Mouse (Mus musculus): ENCODE measurements around the gene Adamts3.

The Adamts3 gene

GRCm38 (mm10) chr5:89883051-89883907 is at the start of gene Adamts3:
Gene Adamts3, minus strand, starts transcription at chr5:89883334.
- ChIA-PET CTCF (no interaction called here), POLR2A (interaction anchor here in 1 of 4 experiments (0.5 to 1.2 kb wide), 2 partner anchors 11 to 321 kb away, joined by 3 to 4 read pairs; no protein-coding TSS in a partner anchor)

DNA sequence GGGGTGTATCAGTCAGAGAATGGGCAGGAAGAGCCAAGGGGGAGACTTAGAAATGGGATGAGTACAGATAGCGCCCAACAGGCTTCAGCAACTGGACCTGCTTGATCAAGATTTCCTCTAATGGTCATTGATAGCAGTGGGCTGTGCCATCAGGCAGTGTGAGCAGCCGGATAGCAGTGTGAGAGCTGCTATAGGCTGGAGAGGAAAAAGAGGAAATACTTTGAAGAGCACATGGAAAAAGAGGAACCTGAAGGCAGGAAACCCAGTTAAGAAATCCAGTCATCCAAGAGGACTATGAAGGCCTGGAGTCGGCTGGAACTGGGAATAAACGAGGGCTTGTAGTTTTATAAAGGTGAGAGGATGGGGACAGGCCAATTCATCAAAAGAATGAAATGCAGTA is 48.4 kb upstream of the Adamts3 start:
- POLR2A ChIA-PET: no interaction called here

GRCm38 (mm10) chr5:89912359-89912758 is 29.2 kb upstream of the Adamts3 start:
- ChIA-PET POLR2A (no interaction called here), CTCF (no interaction called here)

More for the DNA sequence above, 48.4 kb upstream of the Adamts3 start:
- CTCF ChIA-PET: no interaction called here

DNA sequence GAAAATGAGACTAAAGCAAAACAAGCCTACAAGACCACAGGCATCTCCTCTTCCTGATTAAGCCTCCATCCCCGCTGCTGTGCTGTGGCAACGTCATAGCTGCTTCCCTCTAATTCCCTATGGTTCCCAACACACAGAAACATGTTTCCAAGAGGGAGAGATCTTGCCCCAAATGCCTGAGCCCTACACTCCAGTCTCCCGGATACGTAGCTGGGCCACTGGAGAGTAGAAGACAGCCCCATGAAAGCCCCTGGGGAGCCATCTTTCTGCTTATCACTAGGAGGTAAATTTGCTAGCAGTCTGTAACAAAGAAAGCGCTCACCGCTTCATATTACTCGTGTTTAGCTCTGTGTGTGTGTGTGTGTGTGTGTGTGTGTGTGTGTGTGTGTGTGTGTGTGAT is 28.8 kb upstream of the Adamts3 start:
- ChIA-PET POLR2A (no interaction called here), CTCF (no interaction called here)

DNA sequence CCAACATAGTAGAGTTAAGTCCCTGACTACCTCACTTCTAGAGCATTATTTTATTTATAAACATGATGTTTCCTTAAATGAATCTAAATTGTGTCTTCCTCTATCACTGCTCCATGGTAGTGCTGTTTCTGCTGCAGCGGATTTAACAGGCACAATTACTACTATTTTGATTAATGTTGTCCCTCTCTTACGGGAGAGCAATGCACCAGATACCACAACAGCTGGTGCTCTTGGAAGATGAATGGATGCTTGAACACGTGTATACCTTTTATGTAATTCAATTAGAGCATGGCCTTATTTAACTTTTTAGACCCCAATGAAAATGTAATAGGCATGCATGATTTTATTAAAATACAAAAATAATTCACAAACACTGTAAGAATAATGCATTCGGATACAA is 28.4 kb upstream of the Adamts3 start:
- ChIA-PET CTCF (no interaction called here), POLR2A (no interaction called here)

- ChIA-PET CTCF (no interaction called here), POLR2A (interaction anchor here in 1 of 4 experiments (0.5 kb wide), 1 partner anchor 307 kb away, joined by 3 read pairs; no protein-coding TSS in a partner anchor)
Measured at GRCm38 (mm10) chr5:89906884-89907431, 23.8 kb upstream of the Adamts3 start.

DNA sequence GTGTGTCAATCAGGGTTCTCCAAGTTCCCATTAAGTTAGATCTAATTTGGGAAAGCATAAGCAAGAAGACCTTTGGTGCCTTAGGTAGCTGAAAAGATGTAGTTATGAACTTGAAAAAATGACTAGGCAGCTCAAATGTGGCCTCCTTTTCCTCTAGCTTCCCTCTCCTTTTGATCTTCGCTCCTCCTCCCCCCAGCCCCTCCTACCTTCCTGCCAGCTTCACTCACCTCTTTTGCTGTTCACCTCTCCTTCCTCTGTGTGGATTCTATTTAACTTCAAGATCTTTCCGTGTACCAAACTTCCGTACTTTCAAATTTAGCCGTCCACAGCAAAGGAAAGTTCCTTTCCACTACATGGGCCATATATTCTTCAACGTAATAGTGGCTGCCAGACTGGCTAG is 17.9 kb upstream of the Adamts3 start:
- CTCF ChIA-PET: no interaction called here

DNA sequence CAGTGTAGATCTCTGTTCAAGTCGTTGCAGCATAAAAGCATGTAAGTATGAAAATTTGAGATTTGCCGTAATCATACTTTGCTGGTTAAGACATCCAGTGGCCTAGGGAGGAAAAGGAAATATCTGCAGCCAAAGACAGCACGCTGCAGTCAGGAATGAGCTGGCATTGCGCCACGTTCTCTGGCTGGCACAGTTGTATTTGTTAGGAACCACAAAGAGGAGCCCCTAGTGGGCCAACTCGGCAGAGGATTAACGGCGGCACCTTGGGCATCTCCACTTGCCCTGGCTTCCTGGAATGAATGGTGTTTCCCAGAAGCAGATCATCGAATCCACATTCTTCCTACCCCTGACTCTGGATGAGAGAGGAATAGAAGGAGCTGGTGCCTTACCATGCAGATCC is 14.4 kb upstream of the Adamts3 start:
- POLR2A ChIA-PET: no interaction called here
- CTCF ChIA-PET: no interaction called here

More for the DNA sequence above, 17.9 kb upstream of the Adamts3 start:
- POLR2A ChIA-PET: no interaction called here

GRCm38 (mm10) chr5:89895520-89895919 is 12.4 kb upstream of the Adamts3 start:
- ChIA-PET POLR2A (interaction anchor here in 1 of 4 experiments (0.7 kb wide), 1 partner anchor 206 kb away, joined by 5 read pairs; no protein-coding TSS in a partner anchor), CTCF (no interaction called here)

GRCm38 (mm10) chr5:89884991-89885390 is 1.9 kb upstream of the Adamts3 start:
- POLR2A ChIA-PET: interaction anchor here in 2 of 4 experiments (0.7 to 1.2 kb wide), 3 partner anchors 9 to 429 kb away, joined by 3 to 4 read pairs (median 4); no protein-coding TSS in a partner anchor
- CTCF ChIA-PET: no interaction called here

DNA sequence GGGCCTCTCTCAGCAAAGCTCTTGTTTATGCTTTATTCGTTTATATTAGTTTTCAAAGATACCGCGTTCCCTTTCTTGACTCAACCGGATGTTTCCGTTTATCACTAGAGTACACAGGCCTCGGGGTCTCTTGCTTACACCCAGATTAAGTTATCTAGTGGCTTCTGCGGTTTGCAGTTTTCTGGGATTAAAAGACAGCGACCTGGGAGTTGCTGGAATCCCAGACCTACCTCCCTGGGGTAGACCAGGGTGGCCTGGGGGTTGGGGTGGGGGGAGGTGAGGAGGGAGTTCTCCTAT is 722 bp upstream of the Adamts3 start:
- ChIA-PET CTCF (no interaction called here), POLR2A (interaction anchor here in 1 of 4 experiments (0.5 to 1.2 kb wide), 2 partner anchors 11 to 320 kb away, joined by 3 to 4 read pairs; no protein-coding TSS in a partner anchor)

DNA sequence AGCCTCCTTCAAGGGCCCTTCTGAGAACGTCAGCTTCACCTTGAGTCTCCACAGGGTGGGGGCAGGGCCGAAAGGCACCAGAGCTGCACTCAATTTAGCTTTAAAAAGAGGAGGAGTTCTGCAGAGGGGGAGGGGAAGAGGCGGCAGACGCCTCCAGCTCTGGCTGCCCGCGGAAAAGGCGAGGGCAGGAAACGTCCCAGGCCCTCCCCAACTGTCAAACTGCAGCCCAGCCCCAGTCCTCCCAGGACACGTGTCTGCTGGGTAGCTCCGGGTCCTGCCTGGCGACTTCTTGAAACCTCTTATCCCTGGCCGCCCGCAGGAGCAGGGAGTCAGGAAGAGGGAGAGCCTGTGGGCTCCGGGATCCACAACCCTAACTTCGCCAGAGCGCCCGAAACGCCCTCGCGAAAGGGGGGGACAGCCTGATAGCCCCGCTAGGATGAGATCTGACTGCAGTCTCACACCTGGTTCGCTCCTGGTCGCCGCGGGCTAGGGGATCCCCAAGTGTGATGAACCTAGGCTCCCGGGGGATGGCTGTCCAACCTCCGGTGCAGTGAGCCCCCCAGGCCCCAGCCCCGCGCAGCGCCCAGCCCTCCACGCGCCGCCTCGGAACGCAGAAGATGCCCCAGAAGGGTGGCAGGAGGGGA is 921 bp downstream of the Adamts3 start:
- ChIA-PET CTCF (no interaction called here), POLR2A (interaction anchor here in 1 of 4 experiments (0.6 kb wide), 1 partner anchor 1132 kb away, joined by 3 read pairs; no protein-coding TSS in a partner anchor)

DNA sequence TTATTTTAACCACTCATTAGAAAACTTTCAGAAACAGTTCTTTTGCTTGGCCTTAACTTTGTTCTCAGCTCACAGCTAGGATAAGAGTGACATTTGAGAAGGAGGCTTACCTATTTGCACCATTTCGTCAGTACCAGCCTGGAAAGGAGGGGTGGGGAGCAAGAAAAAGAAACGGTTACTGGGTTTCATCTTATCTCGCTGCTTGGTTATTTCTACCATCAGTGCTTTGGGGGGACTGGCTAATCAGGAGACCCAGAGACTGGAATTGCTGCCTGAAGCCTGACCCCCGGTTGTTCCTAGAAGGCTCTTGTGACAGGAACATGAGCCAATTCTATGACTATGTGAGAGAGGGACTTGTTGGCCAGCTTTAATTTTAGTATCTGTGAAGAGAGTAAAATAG is 1.7 kb downstream of the Adamts3 start:
- ChIA-PET CTCF (no interaction called here), POLR2A (no interaction called here)

- ChIA-PET CTCF (no interaction called here), POLR2A (interaction anchor here in 1 of 4 experiments (0.6 kb wide), 1 partner anchor 31 kb away, joined by 4 read pairs; no protein-coding TSS in a partner anchor)
Measured at GRCm38 (mm10) chr5:89878866-89879392, 4.2 kb downstream of the Adamts3 start.

- ChIA-PET CTCF (no interaction called here), POLR2A (no interaction called here)
Measured at GRCm38 (mm10) chr5:89872661-89873060, 10.5 kb downstream of the Adamts3 start.

DNA sequence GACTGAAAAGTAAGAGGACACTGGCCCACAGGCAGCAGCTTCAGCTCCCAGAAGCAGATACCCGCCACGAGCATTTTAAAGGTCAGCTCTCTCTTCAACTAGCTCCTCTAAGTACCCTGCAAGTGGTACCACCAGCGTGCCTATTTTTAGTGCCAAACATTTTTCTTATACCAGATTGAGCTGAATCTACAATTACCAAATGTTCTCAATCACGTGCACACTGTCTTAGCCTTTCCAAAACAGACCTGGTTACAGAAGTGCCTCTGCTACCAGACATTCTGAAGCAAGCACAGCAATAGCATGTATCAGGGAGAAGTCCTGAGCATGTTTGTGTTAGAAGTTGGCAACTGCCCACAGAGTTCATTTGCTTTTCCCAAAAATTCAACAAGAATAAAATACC is 23.5 kb downstream of the Adamts3 start:
- POLR2A ChIA-PET: no interaction called here
- CTCF ChIA-PET: no interaction called here

DNA sequence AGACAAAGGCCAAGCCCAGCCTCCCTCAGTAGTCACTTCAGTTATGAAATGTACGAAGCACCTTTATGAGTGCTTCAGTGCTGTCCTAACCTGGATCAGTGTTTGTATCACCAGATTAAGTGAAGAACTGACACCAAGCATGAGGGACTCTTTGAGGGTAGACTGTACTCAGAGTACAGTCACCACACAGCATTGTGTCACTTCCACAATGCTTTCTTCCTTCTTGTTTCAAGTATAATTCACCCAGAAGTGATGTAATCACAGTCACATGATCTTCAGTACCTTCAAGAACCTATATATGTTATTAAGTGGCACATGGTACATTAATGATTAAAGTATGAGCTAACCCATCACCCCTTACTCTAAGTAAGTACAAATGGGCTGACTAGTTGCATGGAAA is 24.3 kb downstream of the Adamts3 start:
- CTCF ChIA-PET: no interaction called here
- POLR2A ChIA-PET: no interaction called here

DNA sequence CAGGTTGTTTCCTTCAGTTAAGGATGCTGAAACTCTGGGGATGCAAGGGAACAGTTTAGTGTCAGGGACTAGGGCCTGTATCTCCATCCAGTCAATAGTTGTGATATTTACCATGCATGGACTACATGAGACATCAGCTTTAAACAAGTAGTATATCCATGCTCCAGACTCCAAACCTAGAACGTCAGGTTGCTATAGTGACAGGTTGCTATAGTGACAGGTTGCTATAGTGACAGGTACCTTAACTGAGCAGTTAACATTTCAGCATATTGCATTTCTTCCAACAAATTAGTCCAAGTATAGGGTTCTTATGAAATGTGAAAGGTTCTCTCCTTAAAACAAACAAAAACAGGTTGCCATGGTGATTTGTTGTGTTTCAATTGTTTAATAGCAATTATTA is 36.6 kb downstream of the Adamts3 start:
- CTCF ChIA-PET: no interaction called here

DNA sequence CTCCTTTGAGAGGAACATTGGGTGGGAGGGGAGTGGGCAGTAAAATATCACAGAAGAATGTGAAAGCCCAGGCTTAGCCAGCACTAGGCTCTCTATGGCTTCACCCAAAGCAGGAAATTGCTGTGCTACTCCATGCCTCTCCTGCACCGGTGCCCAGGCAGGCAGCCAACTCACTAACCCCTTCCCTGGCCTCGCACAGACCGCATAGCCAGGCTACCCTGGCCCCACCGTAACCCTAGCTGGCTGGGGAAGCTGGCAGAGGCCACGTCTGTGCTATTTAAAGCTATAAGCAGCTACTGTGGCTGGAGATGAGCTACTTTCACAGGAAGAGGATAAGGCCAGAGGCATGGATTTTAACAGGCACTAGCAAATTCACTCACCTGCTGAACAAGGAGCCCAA is 38.8 kb downstream of the Adamts3 start:
- POLR2A ChIA-PET: no interaction called here
- CTCF ChIA-PET: no interaction called here

More for the DNA sequence above, 36.6 kb downstream of the Adamts3 start:
- POLR2A ChIA-PET: no interaction called here

DNA sequence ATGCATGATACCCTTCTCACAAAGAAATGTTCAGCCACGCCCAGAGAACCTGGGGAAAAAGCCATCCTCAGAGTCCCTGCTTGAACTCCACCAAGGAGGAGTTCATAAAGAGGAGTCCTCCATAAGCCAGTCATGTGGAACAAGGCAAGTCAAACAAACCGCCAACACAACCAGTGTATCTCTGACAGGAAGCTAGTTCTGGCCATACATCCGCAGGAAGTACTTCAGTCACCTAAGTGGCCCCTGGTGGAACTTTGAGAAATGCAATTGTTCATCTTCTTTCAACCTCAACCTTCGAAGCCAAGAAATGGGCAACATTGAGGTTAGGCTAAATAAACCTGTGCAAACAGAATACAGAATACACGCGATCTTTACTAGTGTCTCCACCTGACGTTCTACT is 39.7 kb downstream of the Adamts3 start:
- POLR2A ChIA-PET: no interaction called here
- CTCF ChIA-PET: no interaction called here
